Mouse (Mus musculus) spleen, postnatal 14 days (tissue): ENCODE data around the gene Iffo1.
"Not testable (repeated sequence)": the region's sequence is repeated elsewhere in the genome, so short reads cannot be mapped to it uniquely, and the experiment has no call there.

Experiments
- DNase-seq, 2 experiments: peaks; one replicate each; pipeline ENCODE4 v3.0.0; 2021 to 2022; ENCODE audit warnings: low spot score in 2 of 2

Gene Iffo1

DNA sequence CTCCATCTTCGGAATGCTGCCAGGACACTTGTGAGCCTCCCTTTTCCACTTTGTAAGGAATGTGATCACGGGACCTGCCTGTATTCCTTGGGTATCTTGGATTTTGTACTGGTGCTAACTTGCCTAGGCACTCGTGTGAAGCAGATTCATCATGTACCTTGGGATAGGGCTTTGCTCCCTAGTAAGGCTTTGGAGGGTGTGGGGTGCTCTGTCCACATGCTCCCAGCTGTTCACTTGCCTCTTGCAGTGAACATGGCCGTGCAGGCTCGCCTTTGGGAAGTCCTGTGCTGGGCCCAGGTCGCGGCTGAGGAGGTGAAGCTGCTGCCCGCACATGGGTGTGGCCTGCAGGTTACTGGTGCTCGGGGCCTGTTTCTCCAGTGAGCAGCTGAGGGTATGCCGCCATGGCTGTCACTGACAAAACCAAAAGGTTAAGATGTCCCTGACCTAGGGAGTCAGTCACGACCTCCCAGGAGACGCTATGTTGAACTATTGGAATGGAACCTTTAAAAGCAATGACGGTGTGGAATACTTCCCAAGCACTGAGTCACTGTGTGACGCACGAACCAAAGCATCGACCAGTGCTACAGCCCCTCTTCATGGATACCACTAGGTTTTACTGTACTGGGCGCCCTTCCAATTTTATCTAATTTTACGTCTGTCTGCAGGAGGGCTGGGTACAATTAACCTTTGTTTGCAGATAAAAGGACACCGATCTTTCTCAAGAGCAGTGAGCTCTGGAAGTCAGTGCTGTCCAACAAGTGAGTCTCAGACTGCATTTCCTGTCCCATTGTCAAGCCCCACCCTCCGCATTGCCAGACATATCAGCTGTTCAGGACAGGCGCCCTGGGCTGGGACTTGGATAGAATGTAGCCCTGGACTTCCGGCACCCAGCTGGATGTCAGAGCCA is 16.1 kb downstream of the Iffo1 start:
- no peak for DNase-seq

DNA sequence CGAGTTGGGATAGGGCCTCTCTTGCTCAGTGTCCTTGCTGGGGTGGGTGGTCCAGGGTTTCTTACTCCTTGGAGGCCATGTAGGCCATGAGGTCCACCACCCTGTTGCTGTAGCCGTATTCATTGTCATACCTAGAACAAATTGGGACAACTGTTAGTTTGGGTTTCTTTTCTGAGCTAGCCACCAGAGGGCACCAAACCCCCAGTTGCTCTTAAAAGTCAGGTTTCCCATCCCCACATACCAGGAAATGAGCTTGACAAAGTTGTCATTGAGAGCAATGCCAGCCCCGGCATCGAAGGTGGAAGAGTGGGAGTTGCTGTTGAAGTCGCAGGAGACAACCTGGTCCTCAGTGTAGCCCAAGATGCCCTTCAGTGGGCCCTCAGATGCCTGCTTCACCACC is 16.9 kb downstream of the Iffo1 start:
- DNase-seq, result peak; percentile 45 to 75

DNA sequence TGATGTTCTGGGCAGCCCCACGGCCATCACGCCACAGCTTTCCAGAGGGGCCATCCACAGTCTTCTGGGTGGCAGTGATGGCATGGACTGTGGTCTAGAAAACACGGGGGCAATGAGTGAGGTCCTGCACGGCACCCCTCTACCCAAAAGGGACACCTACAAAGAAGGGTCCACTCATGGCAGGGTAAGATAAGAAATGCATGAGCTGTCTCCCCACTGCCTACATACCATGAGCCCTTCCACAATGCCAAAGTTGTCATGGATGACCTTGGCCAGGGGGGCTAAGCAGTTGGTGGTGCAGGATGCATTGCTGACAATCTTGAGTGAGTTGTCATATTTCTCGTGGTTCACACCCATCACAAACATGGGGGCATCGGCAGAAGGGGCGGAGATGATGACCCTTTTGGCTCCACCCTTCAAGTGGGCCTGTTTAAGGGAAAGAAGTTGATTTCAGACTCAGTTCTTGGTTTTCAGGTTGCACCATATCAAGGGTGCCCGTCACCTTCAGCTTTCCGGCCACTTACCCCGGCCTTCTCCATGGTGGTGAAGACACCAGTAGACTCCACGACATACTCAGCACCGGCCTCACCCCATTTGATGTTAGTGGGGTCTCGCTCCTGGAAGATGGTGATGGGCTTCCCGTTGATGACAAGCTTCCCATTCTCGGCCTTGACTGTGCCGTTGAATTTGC is 17.7 kb downstream of the Iffo1 start:
- not testable (repeated sequence) for DNase-seq

- no peak for DNase-seq
These were observed 19.0 kb downstream of the Iffo1 start for GRCm38 (mm10) chr6:125163801-125164657.

- peak in 1 of 2 experiments; percentile 34 for DNase-seq
These were observed 19.8 kb downstream of the Iffo1 start for GRCm38 (mm10) chr6:125164672-125165327.

DNA sequence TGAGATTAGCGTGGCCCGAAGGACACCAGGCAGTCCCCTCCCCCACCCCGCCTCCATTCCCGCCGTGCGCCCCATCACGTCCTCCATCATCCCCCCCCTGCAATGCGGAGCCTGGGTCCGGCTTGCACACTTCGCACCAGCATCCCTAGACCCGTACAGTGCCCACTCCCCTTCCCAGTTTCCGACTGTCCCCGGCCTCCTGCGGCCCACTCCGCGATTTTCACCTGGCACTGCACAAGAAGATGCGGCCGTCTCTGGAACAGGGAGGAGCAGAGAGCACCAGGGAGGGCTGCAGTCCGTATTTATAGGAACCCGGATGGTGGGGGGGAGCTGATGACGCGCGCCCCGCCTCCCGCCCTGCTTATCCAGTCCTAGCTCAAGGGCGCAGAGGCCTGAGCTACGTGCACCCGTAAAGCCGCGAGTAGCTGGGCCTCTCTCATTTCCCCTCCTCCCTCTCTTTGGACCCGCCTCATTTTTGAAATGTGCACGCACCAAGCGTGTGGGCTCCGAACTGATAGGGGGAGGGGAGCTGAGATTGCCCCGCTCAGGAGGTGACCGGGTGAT is 20.4 kb downstream of the Iffo1 start:
- peak; percentile 84 to 89 for DNase-seq

DNA sequence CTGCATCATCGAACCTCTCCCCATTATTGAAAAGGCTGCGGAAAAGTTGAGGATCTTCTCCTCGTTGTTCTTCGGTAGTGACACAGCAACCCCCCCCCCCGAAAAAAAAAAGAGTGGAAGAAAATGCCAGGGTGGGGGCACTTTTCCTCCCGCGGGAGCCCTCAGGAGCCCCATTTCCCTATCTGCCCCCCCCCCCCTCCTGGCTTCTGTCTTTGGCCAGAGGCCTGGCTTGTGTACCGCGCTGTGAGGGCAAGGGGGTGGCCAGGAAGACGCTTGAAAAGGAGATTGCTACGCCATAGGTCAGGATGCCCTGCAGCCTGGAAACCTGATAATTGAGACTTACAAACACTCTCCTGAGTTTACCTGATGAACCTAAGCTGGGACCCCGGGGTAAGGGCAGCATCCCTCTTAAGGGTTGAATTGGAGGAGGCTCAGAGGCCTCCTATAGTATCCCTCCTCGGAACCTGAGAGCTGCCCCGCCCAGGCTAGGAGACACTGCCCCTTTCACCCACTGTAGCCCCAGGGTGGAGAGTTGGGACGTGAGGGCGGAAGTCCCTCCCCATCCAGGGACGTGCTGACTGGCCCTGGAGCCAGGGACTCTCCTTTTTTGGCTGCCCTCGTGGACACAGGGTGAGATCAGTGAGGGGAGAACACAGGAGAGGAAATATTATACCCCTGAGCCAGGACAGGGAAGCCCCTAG is 21.2 kb downstream of the Iffo1 start, which contains the start of gene Gapdh:
TSS of gene Gapdh (minus strand) at position 417 of the 701 bp plus-strand sequence.
- no peak for DNase-seq

GRCm38 (mm10) chr6:125166861-125167650 is 22.0 kb downstream of the Iffo1 start:
- DNase-seq, result no peak

DNA sequence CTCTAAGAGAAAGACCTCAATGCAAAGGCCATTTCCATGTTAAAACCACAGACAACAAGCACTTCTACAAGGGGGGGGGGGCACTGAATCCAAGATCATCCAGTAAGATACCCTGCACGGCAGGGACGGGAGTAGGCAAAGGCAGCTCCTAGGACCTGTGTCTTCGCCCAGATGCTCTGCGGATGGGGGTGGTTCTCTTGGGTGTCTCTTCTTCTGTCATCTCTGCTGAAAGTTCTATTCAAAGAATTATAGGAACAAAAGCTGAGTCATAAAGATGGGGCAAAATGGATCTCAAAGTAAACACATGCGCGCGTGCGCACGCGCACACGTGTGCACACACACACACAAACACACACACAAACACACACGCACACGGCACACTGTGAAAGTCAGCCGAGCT is 23.0 kb downstream of the Iffo1 start:
- DNase-seq, result no peak

DNA sequence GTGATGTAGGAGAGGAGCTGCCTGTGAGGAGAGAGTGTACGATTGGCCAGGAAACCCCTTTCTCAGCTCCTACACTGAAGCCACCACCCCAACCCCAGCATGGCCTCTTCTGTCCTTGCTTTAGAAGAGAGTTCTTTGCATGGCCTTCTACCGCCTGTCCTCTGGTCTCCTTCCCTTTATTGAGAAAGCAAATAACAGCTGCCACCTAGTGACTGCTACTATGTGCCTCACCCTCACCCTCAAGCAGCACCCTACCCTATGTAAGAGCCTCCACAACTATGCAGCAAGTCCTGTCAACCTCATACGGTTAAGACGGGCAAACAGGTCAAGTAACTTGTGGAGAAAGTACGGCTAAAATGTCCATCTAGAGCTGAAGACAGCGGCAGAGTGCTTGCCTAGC is 25.2 kb downstream of the Iffo1 start:
- no peak for DNase-seq

GRCm38 (mm10) chr6:125172474-125172873 is 27.4 kb downstream of the Iffo1 start:
- no peak for DNase-seq

- DNase-seq, result no peak
These were observed 28.2 kb downstream of the Iffo1 start for GRCm38 (mm10) chr6:125173256-125173655.

- DNase-seq, result no peak
These were observed 30.4 kb downstream of the Iffo1 start for GRCm38 (mm10) chr6:125175469-125175868.

DNA sequence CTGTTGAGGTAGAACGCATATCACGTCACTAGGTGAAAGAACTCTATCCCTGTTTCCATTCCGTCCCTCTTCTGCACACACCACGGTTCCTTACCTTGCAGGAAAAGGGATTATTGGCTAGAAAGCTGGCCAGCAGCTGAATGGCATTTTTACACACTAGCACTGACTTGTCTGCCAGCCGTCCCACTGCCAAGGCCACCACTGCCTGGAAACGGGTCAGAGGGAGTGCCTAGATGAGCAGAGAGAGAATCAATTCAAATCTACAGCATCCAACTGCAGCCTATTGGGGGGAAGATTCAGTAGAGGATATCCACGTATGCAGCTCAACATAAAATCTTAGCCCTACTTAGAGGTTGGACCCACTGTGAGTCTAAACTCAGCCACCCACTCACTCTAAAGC is 34.6 kb downstream of the Iffo1 start:
- no peak for DNase-seq

DNA sequence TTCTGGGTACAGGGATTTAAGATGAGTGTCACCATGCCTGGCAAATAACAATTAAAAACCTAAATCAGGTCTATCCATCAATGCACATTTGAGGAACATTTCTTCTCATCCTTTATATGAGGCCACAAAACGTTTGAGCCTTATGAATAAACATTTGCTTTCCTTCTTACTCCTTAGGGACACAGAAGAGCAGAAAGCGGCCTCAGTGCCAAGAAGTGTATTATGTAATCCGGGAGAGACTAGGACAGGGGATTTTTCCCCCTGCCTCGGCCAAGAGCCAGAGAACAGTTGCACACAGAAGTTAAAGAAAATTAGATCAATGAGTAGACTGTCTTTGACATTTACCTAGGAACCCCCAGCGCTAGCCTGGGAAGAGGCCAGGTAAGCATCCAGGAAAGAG is 37.1 kb downstream of the Iffo1 start:
- DNase-seq, result no peak

DNA sequence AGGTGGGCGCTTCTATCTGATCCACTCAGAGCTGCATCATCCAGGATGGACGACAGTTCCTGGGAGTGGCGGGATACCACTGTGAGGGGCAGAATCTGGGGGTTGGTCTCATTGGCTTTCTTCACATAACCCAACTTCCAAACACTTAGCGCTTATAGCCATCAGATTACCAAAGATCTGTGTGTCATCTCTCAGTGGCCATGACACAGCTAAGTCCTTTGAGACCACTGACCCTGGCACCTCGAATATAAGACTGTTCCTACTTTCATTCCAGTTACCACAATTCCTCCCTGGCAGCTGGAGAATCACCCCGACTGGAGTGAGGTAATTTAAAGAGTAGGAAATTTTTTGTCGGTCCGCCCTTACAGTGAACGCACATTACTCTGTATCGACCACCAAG is 41.2 kb downstream of the Iffo1 start:
- DNase-seq, result no peak

- no peak for DNase-seq
These were observed 45.8 kb downstream of the Iffo1 start for GRCm38 (mm10) chr6:125190816-125191215.

- DNase-seq, result peak; percentile 94 to 97
These were observed 46.4 kb downstream of the Iffo1 start, which contains the start of the genes Ncapd2 and Mrpl51 for GRCm38 (mm10) chr6:125191332-125192015. Gene Ncapd2, minus strand, starts transcription at chr6:125191701. Gene Mrpl51, plus strand, starts transcription at chr6:125191801.
